Mouse (Mus musculus) v-Abl transformed pro-B cells (cell line): ENCODE data around the gene Ephb4.

Experiments
- in situ Hi-C, 2 experiments: fragments of 400-800 bp; cut with MboI; formaldehyde crosslinking; loops; one replicate each; pipeline ENCODE4 v1.15.1; 2025; ENCODE audit not compliant: unreplicated experiment in 2 of 2

Gene Ephb4

GRCm38 (mm10) chr5:137414253-137414652, 64.3 kb downstream of the Ephb4 start:
- in situ Hi-C loops: no loop called here

GRCm38 (mm10) chr5:137419105-137419504, 69.2 kb downstream of the Ephb4 start:
- in situ Hi-C loops: no loop called here

- in situ Hi-C loops: no loop called here
Measured at GRCm38 (mm10) chr5:137419841-137420240, 69.9 kb downstream of the Ephb4 start.

GRCm38 (mm10) chr5:137425648-137426047, 75.7 kb downstream of the Ephb4 start:
- in situ Hi-C loops: no loop called here
